Mouse (Mus musculus) spleen, embryonic (tissue): ENCODE data around the gene Ifna12.
"Not testable (repeated sequence)": the region's sequence is repeated elsewhere in the genome, so short reads cannot be mapped to it uniquely, and the experiment has no call there.

ENCODE experiments used
- CTCF ChIA-PET: fragments of 350-600 bp; sonication (Branson Sonifier 250); formaldehyde crosslinking; loops from one replicate; lab custom pipeline; 2022; lab: Charles Lee

Ifna12 gene

DNA sequence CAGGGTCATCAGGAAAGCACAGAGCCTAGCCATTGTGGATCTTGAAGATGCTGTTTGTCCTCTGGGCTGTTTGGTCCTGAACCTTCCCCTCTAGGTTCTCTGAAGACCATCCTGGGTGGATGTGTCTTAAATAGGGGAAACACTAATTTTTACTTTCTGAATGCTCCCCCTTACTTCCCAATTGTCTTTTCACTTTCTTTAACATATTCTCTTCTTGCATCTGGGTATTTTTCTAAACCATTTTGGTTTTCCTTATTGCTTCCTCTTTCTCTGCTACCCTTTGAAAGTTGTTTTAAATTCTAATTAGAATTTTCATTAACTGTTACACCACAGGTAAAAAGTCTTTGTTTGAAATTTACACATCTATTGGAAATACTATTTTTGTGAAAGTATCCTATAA, at the start of gene Ifna12:
TSS of gene Ifna12 (minus strand) at position 101 of the 400 bp plus-strand sequence.
- CTCF ChIA-PET: no interaction called here

DNA sequence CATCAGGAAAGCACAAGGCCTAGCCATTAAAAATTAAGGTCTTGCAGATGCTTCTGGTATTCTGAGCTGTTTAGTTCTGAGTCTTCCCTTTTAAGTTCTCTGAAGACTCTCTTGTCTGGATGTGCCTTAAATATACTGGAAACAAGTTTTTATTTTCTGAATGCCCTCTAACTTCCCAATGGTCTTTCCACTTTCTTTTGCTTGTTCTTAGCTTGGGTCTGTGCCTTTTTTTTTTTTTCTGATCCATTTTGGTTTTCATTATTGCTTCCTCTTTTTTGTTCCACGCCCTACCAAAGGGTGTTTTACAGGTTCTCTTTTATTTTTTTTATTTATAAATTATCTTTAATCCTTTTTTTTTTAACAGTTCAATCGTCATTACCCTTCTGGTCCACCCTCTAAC, 41.2 kb upstream of the Ifna12 start, which contains the start of gene Ifna13:
TSS of gene Ifna13 (minus strand) at position 101 of the 400 bp plus-strand sequence.
- CTCF ChIA-PET: interaction anchor here (0.7 kb wide), 1 partner anchor 196 kb away, joined by 5 read pairs; no protein-coding TSS in a partner anchor

DNA sequence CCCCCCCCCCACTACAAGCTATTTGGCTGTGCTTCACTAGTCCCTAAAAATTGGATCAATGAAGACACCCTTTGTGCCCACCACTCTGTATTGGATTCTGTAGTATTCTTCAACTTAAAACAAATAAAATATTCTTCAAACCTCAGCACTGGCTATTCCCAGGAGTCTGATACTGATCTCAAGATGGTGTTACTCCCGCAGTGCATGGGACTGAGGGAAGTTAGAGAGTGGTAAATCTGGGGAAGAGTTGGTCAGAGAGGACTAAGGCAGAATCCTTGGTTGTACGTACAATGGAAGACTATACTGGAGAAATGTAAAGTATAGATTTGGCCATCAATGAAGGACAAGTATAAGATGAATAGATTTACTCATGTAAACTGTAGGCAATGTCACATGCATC, 39.4 kb upstream of the Ifna12 start:
- CTCF ChIA-PET: no interaction called here

GRCm38 (mm10) chr4:88641077-88641831, 38.1 kb upstream of the Ifna12 start:
- CTCF ChIA-PET: interaction anchor here (0.7 to 1.0 kb wide), 2 partner anchors 57 to 759 kb away, joined by 3 to 5 read pairs; no protein-coding TSS in a partner anchor

DNA sequence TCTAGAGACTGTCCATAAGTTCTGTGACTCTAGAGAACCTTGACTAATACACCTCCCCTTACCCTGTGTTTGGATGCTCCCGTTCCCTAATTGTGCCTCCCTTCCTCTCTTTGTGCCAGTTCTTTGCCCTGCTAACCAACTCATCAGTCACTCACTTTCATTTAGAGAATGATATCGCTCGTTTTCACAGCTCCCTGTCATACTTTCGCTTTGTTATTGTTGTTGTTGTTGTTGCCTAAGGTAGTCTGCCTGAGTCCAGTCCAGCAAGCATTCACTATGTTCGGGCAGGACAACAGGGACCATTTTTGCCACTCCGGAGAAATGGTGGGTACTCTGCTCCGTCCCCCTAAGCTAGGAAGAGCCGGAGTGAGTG, 37.5 kb upstream of the Ifna12 start:
- CTCF ChIA-PET: interaction anchor here (0.7 to 1.0 kb wide), 2 partner anchors 57 to 758 kb away, joined by 3 to 5 read pairs; no protein-coding TSS in a partner anchor

- CTCF ChIA-PET: no interaction called here
Measured at GRCm38 (mm10) chr4:88634311-88634710, 31.1 kb upstream of the Ifna12 start, which contains the start of gene C87499. Gene C87499 (minus strand): TSS chr4:88634411.

DNA sequence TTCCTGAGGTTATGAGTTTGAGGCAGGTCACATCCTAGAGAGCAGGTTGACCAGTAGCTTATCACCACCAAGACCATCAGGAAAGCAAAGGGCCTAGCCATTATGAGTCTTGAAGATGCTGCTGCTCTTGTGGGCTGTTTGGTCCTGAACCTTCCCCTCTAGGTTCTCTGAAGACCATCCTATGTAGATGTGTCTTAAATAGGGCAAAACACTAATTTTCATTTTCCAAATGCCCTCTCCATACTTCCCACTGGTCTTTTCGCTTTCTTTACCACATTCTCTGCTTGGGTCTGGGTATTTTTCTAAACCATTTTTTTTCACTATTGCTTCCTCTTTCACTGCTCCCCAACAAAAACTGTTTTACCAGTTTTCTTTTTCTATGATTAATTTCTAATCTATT, 10.9 kb downstream of the Ifna12 start, which contains the start of gene Ifna9:
TSS of gene Ifna9 (minus strand) at position 101 of the 400 bp plus-strand sequence.
- CTCF ChIA-PET: no interaction called here

DNA sequence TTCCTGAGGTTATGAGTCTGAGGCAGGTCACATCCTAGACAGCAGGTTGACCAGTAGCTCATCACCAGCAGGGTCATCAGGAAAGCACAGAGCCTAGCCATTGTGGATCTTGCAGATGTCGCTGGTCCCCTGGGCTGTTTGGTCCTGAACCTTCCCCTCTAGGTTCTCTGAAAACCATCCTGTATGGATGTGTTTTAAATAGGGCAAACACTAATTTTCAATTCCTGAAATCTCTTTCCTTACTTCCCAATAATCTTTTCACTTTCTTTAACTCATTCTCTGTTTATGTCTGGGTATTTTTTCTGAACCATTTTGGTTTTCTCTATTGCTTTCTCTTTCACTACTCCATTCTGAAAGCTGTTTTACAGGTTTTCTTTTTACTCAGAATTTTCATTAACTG, 31.5 kb downstream of the Ifna12 start, which contains the start of gene Ifna14:
TSS of gene Ifna14 (minus strand) at position 101 of the 400 bp plus-strand sequence.
- CTCF ChIA-PET: no interaction called here

DNA sequence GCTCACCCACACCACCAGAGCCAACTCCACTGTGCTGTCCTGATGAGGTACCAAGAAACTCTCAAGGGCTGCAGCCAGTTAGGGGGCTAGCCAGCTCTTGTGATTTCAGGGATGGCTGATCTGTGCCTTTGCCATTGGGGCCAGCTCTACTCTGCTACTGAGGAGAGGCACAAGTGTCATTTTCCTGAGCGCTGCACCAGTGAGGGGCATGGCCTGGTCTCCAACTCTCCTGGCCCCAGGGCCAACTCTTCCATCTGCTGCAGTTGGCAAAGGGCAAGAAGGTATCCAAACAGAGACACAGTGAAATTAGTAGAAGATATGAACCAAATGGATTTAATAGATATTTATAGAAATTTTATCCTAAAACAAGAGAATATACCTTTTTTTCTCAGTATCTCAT, 41.4 kb downstream of the Ifna12 start:
- CTCF ChIA-PET: no interaction called here

DNA sequence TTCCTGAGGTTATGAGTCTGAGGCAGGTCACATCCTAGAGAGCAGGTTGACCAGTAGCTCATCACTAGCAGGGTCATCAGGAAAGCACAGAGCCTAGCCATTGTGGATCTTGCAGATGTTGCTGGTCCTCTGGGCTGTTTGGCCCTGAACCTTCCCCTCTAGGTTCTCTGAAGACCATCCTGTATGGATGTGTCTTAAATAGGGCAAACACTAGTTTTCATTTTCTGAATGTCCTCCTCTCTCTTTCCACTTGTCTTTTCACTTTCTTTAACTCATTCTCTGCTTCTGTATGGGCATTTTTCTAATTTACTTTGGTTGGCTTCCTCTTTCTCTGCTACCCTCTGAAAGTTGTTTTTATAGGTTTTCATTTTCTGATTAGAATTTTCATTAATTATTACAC, 45.0 kb downstream of the Ifna12 start, which contains the start of gene Ifna15:
TSS of gene Ifna15 (minus strand) at position 101 of the 400 bp plus-strand sequence.
- CTCF ChIA-PET: not testable (repeated sequence)
